Mouse (Mus musculus): ENCODE measurements around the gene Rita1. TPM values are rescaled to one million over a fixed set of nuclear protein-coding genes. Genes with fewer than 3 reads are reported as not detected.

Gene Rita1
- total RNA-seq (2023), result 1 to 10 TPM; 3.6 to 6.1 TPM

DNA sequence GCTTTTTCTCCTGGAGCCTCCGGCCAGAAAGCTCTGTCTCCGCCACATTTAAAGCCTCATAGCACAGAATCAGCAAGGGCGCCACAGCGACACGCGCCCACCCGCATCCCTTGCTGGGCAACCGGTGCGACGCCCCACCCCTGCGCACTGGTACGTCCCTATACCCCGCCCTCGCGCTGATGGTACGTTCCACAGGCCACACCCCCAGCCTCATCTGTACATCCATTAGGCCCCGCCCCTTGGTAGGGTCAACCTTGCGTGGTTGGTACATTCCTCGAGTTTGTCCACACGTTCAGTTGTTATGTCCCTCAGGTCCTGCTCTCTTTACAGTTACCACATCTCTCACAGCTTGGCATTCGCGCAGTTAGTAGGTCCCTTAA lies at the start of gene Rita1, which contains the start of gene Ddx54:
TSS of gene Rita1 (minus strand) at position 148 of the 380 bp plus-strand sequence.
TSS of gene Ddx54 (plus strand) at position 298 of the 380 bp plus-strand sequence.

DNA sequence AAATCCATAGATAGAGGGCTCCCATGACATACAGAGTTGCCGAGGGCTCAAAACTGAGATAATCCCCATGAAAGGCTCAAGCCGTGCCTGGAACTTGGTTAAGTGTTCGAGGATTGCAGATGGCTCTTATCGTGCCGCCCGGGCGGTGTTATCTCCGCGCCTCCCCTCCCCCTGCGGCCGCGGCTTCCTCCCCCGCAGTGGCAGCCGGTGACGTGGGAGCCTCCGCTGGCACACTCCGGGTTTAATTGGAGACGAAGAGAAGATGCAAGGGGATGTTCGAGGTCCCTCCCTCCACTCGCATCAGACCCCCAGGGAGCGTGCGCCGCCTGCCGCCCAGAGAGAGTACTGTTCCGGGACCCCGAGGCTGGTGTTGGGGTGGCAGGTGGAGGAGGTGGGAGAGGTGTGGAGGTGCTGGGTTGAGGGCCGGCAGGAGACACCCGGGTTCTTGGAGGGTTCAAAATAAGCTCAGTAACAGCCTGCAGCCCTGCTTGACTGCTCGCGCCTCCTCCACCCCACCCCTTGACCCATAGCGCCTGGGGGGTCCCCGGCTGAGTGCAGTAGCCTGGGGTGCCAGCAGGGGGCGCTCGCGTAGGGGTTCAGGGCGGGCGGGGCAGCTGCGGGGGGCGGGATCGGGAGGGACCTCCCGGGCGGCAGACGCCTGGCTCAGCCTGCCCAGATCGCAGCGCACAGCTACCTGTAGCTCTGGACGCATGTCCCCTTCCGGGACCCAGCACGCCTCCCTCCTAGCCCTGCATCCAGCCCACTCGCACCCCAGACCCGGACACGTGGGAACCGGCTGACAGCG lies 36.4 kb upstream of the Rita1 start, which contains the start of gene Rasal1:
TSS of gene Rasal1 (plus strand) at position 244 of the 805 bp plus-strand sequence.

DNA sequence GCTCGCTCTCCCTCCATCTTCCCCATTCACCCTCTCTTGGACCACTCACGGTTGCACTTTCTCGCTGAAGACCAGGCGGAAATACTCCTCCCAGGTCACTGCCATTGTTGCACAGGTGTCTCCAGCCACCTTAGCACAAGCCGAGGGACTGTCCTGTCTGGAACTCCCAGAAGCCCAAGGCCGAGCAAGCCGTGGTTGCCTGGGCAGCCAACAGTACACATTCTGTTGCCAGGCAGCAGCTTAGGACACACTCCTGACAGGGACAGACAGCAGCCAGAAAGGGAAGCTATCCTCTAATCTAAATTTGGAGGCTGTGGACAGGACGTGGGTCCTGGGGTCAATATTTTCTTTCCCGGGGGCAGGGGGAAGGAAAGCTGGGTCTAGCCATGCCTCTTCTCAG lies 21.7 kb upstream of the Rita1 start, which contains the start of gene Cfap73:
TSS of gene Cfap73 (minus strand) at position 105 of the 400 bp plus-strand sequence.

DNA sequence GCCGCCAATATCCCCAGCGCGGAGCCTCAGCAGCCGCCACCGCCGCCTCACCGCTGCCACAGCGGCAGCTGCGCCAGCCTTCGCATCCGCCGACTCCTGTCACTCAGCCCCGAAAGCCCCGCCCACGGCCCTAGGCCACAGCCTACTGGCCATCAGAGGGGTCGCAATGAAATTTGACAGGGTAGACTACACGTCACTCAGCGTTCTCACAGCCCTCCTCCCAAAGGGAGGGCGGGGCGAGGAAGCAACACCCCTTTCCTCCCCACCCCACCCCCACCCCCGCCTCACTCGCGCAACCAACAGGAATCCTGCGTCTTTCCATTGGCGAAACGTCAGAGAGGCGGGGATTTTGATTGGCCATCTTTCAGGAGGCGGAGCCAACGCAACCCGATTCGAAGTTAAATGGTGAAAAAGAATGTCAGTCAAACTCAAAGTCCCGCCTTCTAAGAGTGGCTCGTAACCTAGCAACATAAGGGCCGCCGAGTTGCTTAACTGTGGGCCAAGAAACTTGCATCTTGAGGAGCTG lies 23.8 kb downstream of the Rita1 start, which contains the start of the genes Tpcn1 and Iqcd:
TSS of gene Tpcn1 (minus strand) at position 105 of the 526 bp plus-strand sequence.
TSS of gene Iqcd (plus strand) at position 448 of the 526 bp plus-strand sequence.

Other genes with a start within 250 kb of the Rita1 start
- not detected for gene Lhx5, start 180.9 kb downstream of the Rita1 start, total RNA-seq (2023)
- gene Sdsl, start 139.8 kb downstream of the Rita1 start, total RNA-seq (2023), result not detected
- not detected for gene Sds, start 136.1 kb downstream of the Rita1 start, total RNA-seq (2023)
- gene Plbd2, start 109.0 kb downstream of the Rita1 start, total RNA-seq (2023), result 10 to 100 TPM; 56.4 to 58.9 TPM
- 100 to 1,000 TPM; 302 to 324 TPM for gene Slc8b1, start 101.4 kb downstream of the Rita1 start, total RNA-seq (2023)
- gene Tpcn1, start 23.9 kb downstream of the Rita1 start, total RNA-seq (2023), result 10 to 100 TPM; 35.2 to 48.9 TPM
- gene Iqcd, start 23.6 kb downstream of the Rita1 start, total RNA-seq (2023), result not detected
- 100 to 1,000 TPM; 100 to 112 TPM for gene Ddx54, start 150 bp upstream of the Rita1 start, total RNA-seq (2023)
- gene Cfap73, start 21.6 kb upstream of the Rita1 start, total RNA-seq (2023), result not detected
- gene Rasal1, start 36.2 kb upstream of the Rita1 start, total RNA-seq (2023), result not detected
- 1 to 10 TPM; 1.5 to 3.1 TPM for gene Dtx1, start 99.3 kb upstream of the Rita1 start, total RNA-seq (2023)
- gene Oas2, start 137.3 kb upstream of the Rita1 start, total RNA-seq (2023), result 10 to 100 TPM; 12.5 to 18.8 TPM
- 10 to 100 TPM; 15.4 to 27.5 TPM for gene Oas3, start 165.1 kb upstream of the Rita1 start, total RNA-seq (2023)
- not detected for gene Oas1e, start 182.9 kb upstream of the Rita1 start, total RNA-seq (2023)
- gene Oas1c, start 199.9 kb upstream of the Rita1 start, total RNA-seq (2023), result 1 to 10 TPM; 1.1 to 2.1 TPM
- not detected for gene Oas1f, start 234.8 kb upstream of the Rita1 start, total RNA-seq (2023)
- gene Oas1h, start 248.8 kb upstream of the Rita1 start, total RNA-seq (2023), result not detected